Mouse (Mus musculus) forebrain, embryonic 14.5 days (tissue): Measurements from ENCODE around the gene Otulin. TPM values are rescaled to one million over a fixed set of nuclear protein-coding genes. Genes with fewer than 3 reads are reported as not detected.
A peak's percentile ranks its signal among the peaks of the same experiment; 100 is the strongest.

Experiments used
- ATAC-seq: fragments of 200-750 bp; cut with Nextera tagmentation; 2 replicates; pipeline ENCODE4 v1.8.0; 2017; ENCODE audit warnings: mild to moderate bottlenecking, moderate library complexity
- DNase-seq: peaks from one replicate; pipeline ENCODE4 v3.0.0-alpha.2; 2015; ENCODE audit warnings: low spot score
- H3K27ac ChIP-seq: fragments of 300-500 bp; sonication (generic); 2 replicates; pipeline ENCODE4 v1.5.1; 2014; ENCODE audit warnings: low read depth, mild to moderate bottlenecking, control low read depth, low read length, moderate library complexity
- H3K27me3 ChIP-seq: fragments of 300-500 bp; sonication (generic); replicated peaks from 2 replicates; pipeline ENCODE4 v1.6.1; 2014; ENCODE audit warnings: low read length, control low read depth, mixed read lengths; ENCODE audit not compliant: control insufficient read depth, insufficient read depth
- H3K36me3 ChIP-seq: fragments of 300-500 bp; sonication (generic); 2 replicates; pipeline ENCODE4 v1.6.1; 2014; ENCODE audit warnings: low read length, control low read depth; ENCODE audit not compliant: control insufficient read depth, insufficient read depth
- H3K4me1 ChIP-seq: fragments of 300-500 bp; sonication (generic); 2 replicates; pipeline ENCODE4 v1.6.1; 2014; ENCODE audit warnings: antibody characterized with exemption, low read length, control low read depth; ENCODE audit not compliant: control insufficient read depth, insufficient read depth
- H3K4me2 ChIP-seq: fragments of 300-500 bp; sonication (generic); 2 replicates; pipeline ENCODE4 v1.6.1; 2014; ENCODE audit warnings: mild to moderate bottlenecking, control low read depth, low read length
- H3K4me3 ChIP-seq: fragments of 300-500 bp; sonication (generic); 2 replicates; pipeline ENCODE4 v1.5.1; 2014; ENCODE audit warnings: low read depth, low read length, control low read depth
- H3K9ac ChIP-seq: fragments of 300-500 bp; sonication (generic); 2 replicates; pipeline ENCODE4 v1.6.1; 2014; ENCODE audit warnings: mild to moderate bottlenecking, low read length, control low read depth, moderate library complexity
- H3K9me3 ChIP-seq: fragments of 300-500 bp; sonication (generic); replicated peaks from 2 replicates; pipeline ENCODE4 v1.6.1; 2016; ENCODE audit warnings: low read length, control low read depth, mixed read lengths; ENCODE audit not compliant: control insufficient read depth
- WGBS: fragments of 180-500 bp; shearing (Covaris S2); extraction: QIAGEN DNeasy Blood & Tissue Kit; methylation state at CpG from one replicate; pipeline ENCODE4 v1.1.7; 2014; 5-methylcytosine and 5-hydroxymethylcytosine counted together
- polyA plus RNA-seq: library from polyadenylated mRNA; unstranded; fragments of >200 nt; fragmentation: Nextera tagmentation; extraction: Ambion mirVana; gene quantifications from 2 replicates; pipeline ENCODE4 v1.2.1, GENCODE M21; 2014

The Otulin gene
- polyA plus RNA-seq, 1 experiment from 2014 or later = 36.0 TPM

- peak; percentile 27 for DNase-seq
- H3K27me3 ChIP-seq = no peaks in the 10 kb centered on the region
- WGBS = 55% methylated on average over 7 of the region's 7 CpGs
- H3K9me3 ChIP-seq = no peaks in the 10 kb centered on the region
- no peak overlapping the region for H3K4me3 ChIP-seq
- ATAC-seq = peak; percentile 40; the same call in 1 of the 2 replicates
- H3K36me3 ChIP-seq = no peaks in the 10 kb centered on the region
- no peaks in the 10 kb centered on the region; the same call in 1 of the 2 replicates for H3K4me1 ChIP-seq
- no peak overlapping the region for H3K9ac ChIP-seq
- H3K4me2 ChIP-seq = no peak overlapping the region
- H3K27ac ChIP-seq = no peak overlapping the region
Observed at GRCm38 (mm10) chr15:27549878-27550277, 80.6 kb downstream of the Otulin start.

- ATAC-seq = no peak
- WGBS = 90% methylated on average over 10 of the region's 10 CpGs
- Histone ChIP-seq H3K4me1 (no peaks in the 10 kb centered on the region; the same call in 1 of the 2 replicates), H3K9ac (no peak overlapping the region), H3K27ac (no peak overlapping the region), H3K4me3 (no peak overlapping the region), H3K9me3 (no peaks in the 10 kb centered on the region), H3K4me2 (no peak overlapping the region), H3K27me3 (no peaks in the 10 kb centered on the region), H3K36me3 (no peaks in the 10 kb centered on the region)
- DNase-seq = no peak
Observed at GRCm38 (mm10) chr15:27549071-27549470, 81.4 kb downstream of the Otulin start.

DNA sequence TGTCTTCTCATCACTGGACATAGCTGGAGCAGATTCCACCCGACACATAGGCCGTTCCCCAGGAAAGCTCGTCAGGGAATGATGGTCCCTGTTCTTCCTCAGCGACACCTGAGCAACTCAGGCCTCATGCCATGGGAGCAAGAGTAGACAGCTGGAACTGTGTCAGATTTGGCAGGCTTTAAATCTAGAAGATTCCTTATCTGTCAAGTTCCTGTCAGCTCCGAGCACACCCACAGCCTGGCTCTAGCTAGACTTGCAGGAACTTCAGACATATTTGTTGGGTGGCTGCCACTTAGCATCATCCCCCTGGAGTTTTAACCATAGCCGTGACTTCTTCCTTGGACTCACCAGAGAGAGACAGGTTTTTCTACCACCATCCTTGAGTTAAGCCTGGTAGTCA lies 82.4 kb downstream of the Otulin start:
- Histone ChIP-seq H3K27ac (no peak overlapping the region), H3K27me3 (no peaks in the 10 kb centered on the region), H3K9me3 (no peaks in the 10 kb centered on the region), H3K4me2 (no peak overlapping the region), H3K4me1 (no peaks in the 10 kb centered on the region; the same call in 1 of the 2 replicates), H3K4me3 (no peak overlapping the region), H3K9ac (no peak overlapping the region), H3K36me3 (no peaks in the 10 kb centered on the region)
- ATAC-seq = no peak
- DNase-seq = no peak
- WGBS = 89% methylated on average over 6 of the region's 6 CpGs

DNA sequence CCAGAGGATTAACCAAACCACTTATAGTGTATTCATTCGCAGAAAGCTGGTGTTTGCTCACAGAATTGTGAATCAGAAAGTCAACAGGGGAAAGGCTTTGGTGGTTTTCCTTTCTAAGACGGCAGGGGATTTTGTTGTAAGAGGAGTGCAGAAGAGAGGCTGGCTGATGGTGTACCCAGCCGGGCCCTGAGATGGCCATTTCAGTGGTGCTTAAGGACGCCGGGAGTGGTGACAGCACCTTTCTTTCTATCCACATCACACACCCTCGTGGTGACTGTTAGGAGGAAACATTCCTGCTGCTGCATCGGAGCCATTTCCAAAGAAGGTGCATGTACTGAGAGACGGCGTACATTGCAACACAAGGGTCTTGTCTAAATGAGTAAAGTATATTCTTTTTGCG lies 85.3 kb downstream of the Otulin start:
- 88% methylated on average over 10 of the region's 10 CpGs for WGBS
- no peak for DNase-seq
- no peak overlapping the region for H3K9ac ChIP-seq
- H3K4me1 ChIP-seq = no peaks in the 10 kb centered on the region; the same call in 1 of the 2 replicates
- H3K36me3 ChIP-seq = no peaks in the 10 kb centered on the region
- no peak overlapping the region for H3K27ac ChIP-seq
- H3K27me3 ChIP-seq = no peaks in the 10 kb centered on the region
- no peak for ATAC-seq
- H3K4me3 ChIP-seq = no peak overlapping the region
- H3K4me2 ChIP-seq = no peak overlapping the region
- H3K9me3 ChIP-seq = no peaks in the 10 kb centered on the region

DNA sequence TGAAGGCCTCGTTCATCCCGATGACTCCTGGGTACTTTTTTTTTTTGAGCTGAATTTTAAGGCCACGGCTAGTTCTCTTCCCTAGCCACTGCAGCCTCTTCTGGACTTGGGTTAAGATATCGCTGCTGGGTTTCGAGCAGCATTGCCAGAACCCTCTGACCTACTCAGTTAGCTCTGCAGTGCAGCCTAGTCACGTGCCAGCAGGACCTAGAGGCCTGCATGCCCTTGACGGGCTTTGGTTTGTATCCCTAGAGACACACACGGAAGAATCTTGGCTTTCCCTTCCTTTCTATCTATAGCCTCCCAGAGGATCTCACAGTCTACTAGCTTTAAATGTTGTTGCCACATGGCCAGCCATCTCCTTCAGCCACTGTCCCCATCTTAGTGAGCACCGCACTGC lies 90.7 kb downstream of the Otulin start:
- 94% methylated on average over 9 of the region's 9 CpGs for WGBS

GRCm38 (mm10) chr15:27537519-27538223 lies 92.8 kb downstream of the Otulin start:
- DNase-seq (no peak), ATAC-seq (no peak)
- WGBS = 69% methylated on average over 4 of the region's 4 CpGs
- H3K9ac ChIP-seq = no peak overlapping the region
- H3K4me1 ChIP-seq = no peaks in the 10 kb centered on the region
- no peaks in the 10 kb centered on the region for H3K36me3 ChIP-seq
- no peak overlapping the region for H3K27ac ChIP-seq
- H3K27me3 ChIP-seq = no peaks in the 10 kb centered on the region
- no peak overlapping the region for H3K4me3 ChIP-seq
- H3K9me3 ChIP-seq = no peaks in the 10 kb centered on the region
- no peak overlapping the region for H3K4me2 ChIP-seq

More for the DNA sequence above, 90.7 kb downstream of the Otulin start:
- no peaks in the 10 kb centered on the region for H3K36me3 ChIP-seq
- H3K9me3 ChIP-seq = no peaks in the 10 kb centered on the region
- H3K27me3 ChIP-seq = no peaks in the 10 kb centered on the region
- no peak overlapping the region for H3K4me3 ChIP-seq
- no peak overlapping the region for H3K4me2 ChIP-seq
- ATAC-seq (no peak), DNase-seq (no peak)
- H3K9ac ChIP-seq = no peak overlapping the region
- no peak overlapping the region for H3K27ac ChIP-seq
- H3K4me1 ChIP-seq = no peaks in the 10 kb centered on the region

DNA sequence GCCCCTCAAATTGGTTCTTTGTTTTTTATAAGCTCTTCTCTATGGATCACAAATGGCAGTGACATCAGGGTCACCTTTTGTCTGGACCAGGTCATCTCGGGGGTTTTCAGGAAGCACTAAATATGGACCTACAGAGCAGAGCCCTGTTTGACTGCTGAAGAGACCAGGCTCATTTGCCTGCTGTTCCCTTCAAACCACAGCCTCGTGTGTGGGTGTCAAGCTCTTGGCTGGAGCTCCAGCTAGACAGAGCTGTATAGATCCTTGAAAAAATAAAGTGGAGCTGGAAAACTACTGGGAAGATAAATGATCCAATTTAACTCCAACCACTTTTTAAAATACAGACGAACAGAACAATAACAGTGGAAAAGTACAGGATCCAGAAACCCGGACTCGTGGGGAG lies 93.7 kb downstream of the Otulin start:
- H3K36me3 ChIP-seq = no peaks in the 10 kb centered on the region
- 67% methylated on average over 5 of the region's 5 CpGs for WGBS
- DNase-seq (no peak), ATAC-seq (no peak)
- no peak overlapping the region for H3K27ac ChIP-seq
- no peak overlapping the region for H3K9ac ChIP-seq
- H3K4me3 ChIP-seq = no peak overlapping the region
- H3K4me2 ChIP-seq = no peak overlapping the region
- H3K4me1 ChIP-seq = no peaks in the 10 kb centered on the region
- H3K27me3 ChIP-seq = no peaks in the 10 kb centered on the region
- no peaks in the 10 kb centered on the region for H3K9me3 ChIP-seq

- H3K4me2 ChIP-seq = no peak overlapping the region
- no peak for ATAC-seq
- DNase-seq = no peak
- no peaks in the 10 kb centered on the region for H3K36me3 ChIP-seq
- H3K27me3 ChIP-seq = no peaks in the 10 kb centered on the region
- H3K9ac ChIP-seq = no peak overlapping the region
- H3K27ac ChIP-seq = no peak overlapping the region
- no peaks in the 10 kb centered on the region for H3K4me1 ChIP-seq
- WGBS = 96% methylated on average over 7 of the region's 7 CpGs
- H3K9me3 ChIP-seq = no peaks in the 10 kb centered on the region
- H3K4me3 ChIP-seq = no peak overlapping the region
Observed at GRCm38 (mm10) chr15:27536186-27536585, 94.3 kb downstream of the Otulin start.

- Histone ChIP-seq H3K4me3 (no peak overlapping the region), H3K4me2 (no peak overlapping the region), H3K36me3 (no peaks in the 10 kb centered on the region), H3K9me3 (no peaks in the 10 kb centered on the region), H3K9ac (no peak overlapping the region), H3K27me3 (no peaks in the 10 kb centered on the region), H3K4me1 (no peaks in the 10 kb centered on the region), H3K27ac (no peak overlapping the region)
- WGBS = 80% methylated on average over 4 of the region's 4 CpGs
- ATAC-seq (no peak), DNase-seq (no peak)
Observed at GRCm38 (mm10) chr15:27535681-27536080, 94.8 kb downstream of the Otulin start.
